Mouse (Mus musculus) hindbrain, postnatal 0 days (tissue): ENCODE measurements around the gene Map1s. TPM values are rescaled to one million over a fixed set of nuclear protein-coding genes. Genes with fewer than 3 reads are reported as not detected.

ENCODE experiments used
- ATAC-seq: fragments of 200-750 bp; cut with Nextera tagmentation; 2 replicates; pipeline ENCODE4 v1.8.0; 2017; ENCODE audit warnings: mild to moderate bottlenecking, moderate TSS enrichment, moderate library complexity
- DNase-seq: peaks from one replicate; pipeline ENCODE4 v3.0.0-alpha.2; 2015; ENCODE audit warnings: low spot score
- H3K27ac ChIP-seq: fragments of 300-500 bp; sonication (generic); 2 replicates; pipeline ENCODE4 v1.5.1; 2014; ENCODE audit warnings: mild to moderate bottlenecking
- H3K27me3 ChIP-seq: fragments of 300-500 bp; sonication (generic); 2 replicates; pipeline ENCODE4 v1.6.1; 2014; ENCODE audit warnings: low read length, mixed read lengths; ENCODE audit not compliant: insufficient read depth
- H3K36me3 ChIP-seq: fragments of 300-500 bp; sonication (generic); 2 replicates; pipeline ENCODE4 v1.6.1; 2014; ENCODE audit warnings: low read length, mixed read lengths; ENCODE audit not compliant: insufficient read depth
- H3K4me1 ChIP-seq: fragments of 300-500 bp; sonication (generic); 2 replicates; pipeline ENCODE4 v1.6.1; 2014; ENCODE audit warnings: antibody characterized with exemption, low read length, mixed read lengths; ENCODE audit not compliant: insufficient read depth
- H3K4me2 ChIP-seq: fragments of 300-500 bp; sonication (generic); 2 replicates; pipeline ENCODE4 v1.6.1; 2014; ENCODE audit warnings: low read depth, mild to moderate bottlenecking, low read length, moderate library complexity, mixed read lengths
- H3K4me3 ChIP-seq: fragments of 300-500 bp; sonication (generic); 2 replicates; pipeline ENCODE4 v1.5.1; 2014; ENCODE audit warnings: low read length
- H3K9ac ChIP-seq: fragments of 300-500 bp; sonication (generic); replicated peaks from 2 replicates; pipeline ENCODE4 v1.6.1; 2014; ENCODE audit warnings: mild to moderate bottlenecking, low read length, moderate library complexity, mixed read lengths
- H3K9me3 ChIP-seq: fragments of 300-500 bp; sonication (generic); 2 replicates; pipeline ENCODE4 v1.6.1; 2016; ENCODE audit warnings: low read length, mixed read lengths
- CTCF ChIP-seq: IDR thresholded peaks from 2 replicates; pipeline ENCODE4 v1.5.1; 2016; ENCODE audit warnings: antibody characterized with exemption, control low read depth, low read depth
- WGBS: fragments of 180-500 bp; shearing (Covaris S2); extraction: QIAGEN DNeasy Blood & Tissue Kit; methylation state at CpG from one replicate; pipeline ENCODE4 v1.1.7; 2014; 5-methylcytosine and 5-hydroxymethylcytosine counted together
- polyA plus RNA-seq: library from polyadenylated mRNA; unstranded; fragments of >200 nt; fragmentation: Nextera tagmentation; extraction: Ambion mirVana; gene quantifications from 2 replicates; pipeline ENCODE4 v1.2.1, GENCODE M21; 2015
- total RNA-seq: library from RNA; depleted of rRNA; stranded (reverse); fragments of >200 nt; gene quantifications from 2 replicates; pipeline ENCODE4 v1.2.3, GENCODE M21; 2014

Gene Map1s
- total and polyA plus RNA-seq, 2 experiments from 2014 or later = 54.4 to 98.6 TPM

GRCm38 (mm10) chr8:70914704-70915103, 9.0 kb downstream of the Map1s start:
- WGBS = 92% methylated on average over 17 of the region's 17 CpGs
- H3K27ac ChIP-seq = no peak overlapping the region
- ATAC-seq (no peak), DNase-seq (no peak)
- no peaks in the 10 kb centered on the region for H3K9me3 ChIP-seq
- no peaks in the 10 kb centered on the region for H3K4me1 ChIP-seq
- H3K4me3 ChIP-seq = no peak overlapping the region
- no peaks in the 10 kb centered on the region for H3K27me3 ChIP-seq
- TF ChIP-seq CTCF = no peak
- H3K4me2 ChIP-seq = no peak overlapping the region
- peaks cover 67% of the 10 kb centered on the region for H3K36me3 ChIP-seq
- no peak overlapping the region for H3K9ac ChIP-seq

- Histone ChIP-seq H3K4me2 (no peak overlapping the region), H3K9me3 (no peaks in the 10 kb centered on the region), H3K9ac (no peak overlapping the region), H3K27ac (no peak overlapping the region), H3K27me3 (no peaks in the 10 kb centered on the region), H3K36me3 (peaks cover 39% of the 10 kb centered on the region), H3K4me1 (no peaks in the 10 kb centered on the region), H3K4me3 (no peak overlapping the region)
- ATAC-seq (no peak), DNase-seq (no peak)
- no peak for TF ChIP-seq CTCF
- WGBS = 87% methylated on average over 9 of the region's 9 CpGs
Observed at GRCm38 (mm10) chr8:70920049-70920922, 14.6 kb downstream of the Map1s start.

DNA sequence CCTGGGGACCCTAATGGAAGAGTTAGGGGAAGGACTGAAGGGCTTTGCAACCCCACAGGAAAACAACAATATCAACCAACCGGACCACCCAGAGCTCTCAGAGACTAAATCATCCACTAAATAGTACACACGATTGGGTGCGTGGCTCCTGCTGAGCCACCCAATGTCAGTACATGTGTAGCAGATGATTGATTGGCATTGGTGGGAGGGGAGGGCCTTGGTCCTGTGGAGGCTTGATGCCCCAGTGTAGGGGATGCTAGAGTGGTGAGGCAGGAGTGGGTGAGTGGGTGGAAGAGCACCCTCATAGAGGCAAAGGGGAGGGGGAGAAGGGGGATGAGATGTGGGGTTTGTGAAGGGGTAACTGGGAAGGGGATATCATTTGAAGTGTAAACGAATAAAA, 18.4 kb downstream of the Map1s start:
- no peak for TF ChIP-seq CTCF
- Histone ChIP-seq H3K4me3 (no peak overlapping the region), H3K9me3 (no peaks in the 10 kb centered on the region), H3K27me3 (no peaks in the 10 kb centered on the region), H3K36me3 (peaks cover 8% of the 10 kb centered on the region; the same call in 1 of the 2 replicates), H3K27ac (no peak overlapping the region), H3K4me1 (no peaks in the 10 kb centered on the region), H3K9ac (no peak overlapping the region), H3K4me2 (no peak overlapping the region)
- 89% methylated on average over 4 of the region's 4 CpGs for WGBS
- no peak for ATAC-seq
- DNase-seq = no peak

- TF ChIP-seq CTCF = no peak
- Histone ChIP-seq H3K4me1 (no peaks in the 10 kb centered on the region), H3K27ac (no peak overlapping the region), H3K9ac (no peak overlapping the region), H3K4me3 (no peak overlapping the region), H3K9me3 (no peaks in the 10 kb centered on the region), H3K4me2 (no peak overlapping the region), H3K27me3 (no peaks in the 10 kb centered on the region), H3K36me3 (peaks cover 5% of the 10 kb centered on the region; the same call in 1 of the 2 replicates)
- no peak for DNase-seq
- 93% methylated on average over 4 of the region's 4 CpGs for WGBS
- no peak for ATAC-seq
Observed at GRCm38 (mm10) chr8:70925754-70926153, 20.0 kb downstream of the Map1s start.

DNA sequence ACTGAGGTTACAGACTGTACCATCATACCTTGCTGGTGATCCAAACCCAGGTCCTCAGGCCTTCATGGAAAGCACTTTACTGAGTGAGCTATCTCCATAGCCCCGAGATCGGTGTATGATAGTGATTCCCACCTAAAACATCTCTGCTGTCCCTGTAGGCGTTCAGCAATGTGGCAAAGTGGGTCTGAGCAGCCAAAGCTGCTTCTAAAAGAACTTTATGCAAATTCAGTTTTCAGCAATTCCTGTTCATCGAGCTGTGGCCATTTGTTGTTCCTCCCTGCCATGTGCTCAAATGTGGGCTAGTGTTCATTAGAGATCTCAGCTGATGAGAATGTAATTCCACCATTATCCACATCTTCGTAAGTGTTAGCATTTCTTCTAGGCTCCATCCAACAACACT, 20.7 kb downstream of the Map1s start:
- TF ChIP-seq CTCF = no peak
- DNase-seq = no peak
- H3K9me3 ChIP-seq = no peaks in the 10 kb centered on the region
- no peaks in the 10 kb centered on the region for H3K4me1 ChIP-seq
- H3K4me3 ChIP-seq = no peak overlapping the region
- 89% methylated on average over 5 of the region's 5 CpGs for WGBS
- ATAC-seq = no peak
- no peaks in the 10 kb centered on the region; the same call in 1 of the 2 replicates for H3K36me3 ChIP-seq
- no peak overlapping the region for H3K4me2 ChIP-seq
- H3K27me3 ChIP-seq = no peaks in the 10 kb centered on the region
- H3K27ac ChIP-seq = no peak overlapping the region
- no peak overlapping the region for H3K9ac ChIP-seq

DNA sequence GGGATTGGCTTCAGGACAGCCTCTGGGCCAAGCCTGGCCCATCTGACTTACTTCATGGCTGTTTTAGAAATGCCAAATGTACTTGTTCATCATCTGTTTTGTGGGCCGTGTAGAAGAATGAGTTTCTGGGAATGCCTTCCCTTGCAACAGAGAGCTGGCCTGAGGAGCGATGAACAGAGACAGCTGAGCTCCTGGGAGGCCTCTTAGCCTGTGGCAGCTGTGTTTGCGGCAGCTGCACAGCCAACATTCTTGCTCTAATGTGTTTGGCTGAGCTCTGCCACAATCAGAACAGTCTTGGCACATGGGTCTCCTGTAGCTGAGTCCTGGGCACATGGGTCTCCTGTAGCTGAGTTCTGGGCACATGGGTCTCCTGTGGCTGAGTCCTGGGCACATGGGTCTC, 22.4 kb downstream of the Map1s start:
- no peak overlapping the region for H3K4me2 ChIP-seq
- no peaks in the 10 kb centered on the region for H3K9me3 ChIP-seq
- H3K9ac ChIP-seq = no peak overlapping the region
- H3K27ac ChIP-seq = no peak overlapping the region
- H3K4me1 ChIP-seq = no peaks in the 10 kb centered on the region
- ATAC-seq (no peak), DNase-seq (peak; percentile 35)
- no peaks in the 10 kb centered on the region for H3K27me3 ChIP-seq
- H3K36me3 ChIP-seq = no peaks in the 10 kb centered on the region; the same call in 1 of the 2 replicates
- no peak for TF ChIP-seq CTCF
- 76% methylated on average over 3 of the region's 3 CpGs for whole genome bisulfite sequencing
- H3K4me3 ChIP-seq = no peak overlapping the region

DNA sequence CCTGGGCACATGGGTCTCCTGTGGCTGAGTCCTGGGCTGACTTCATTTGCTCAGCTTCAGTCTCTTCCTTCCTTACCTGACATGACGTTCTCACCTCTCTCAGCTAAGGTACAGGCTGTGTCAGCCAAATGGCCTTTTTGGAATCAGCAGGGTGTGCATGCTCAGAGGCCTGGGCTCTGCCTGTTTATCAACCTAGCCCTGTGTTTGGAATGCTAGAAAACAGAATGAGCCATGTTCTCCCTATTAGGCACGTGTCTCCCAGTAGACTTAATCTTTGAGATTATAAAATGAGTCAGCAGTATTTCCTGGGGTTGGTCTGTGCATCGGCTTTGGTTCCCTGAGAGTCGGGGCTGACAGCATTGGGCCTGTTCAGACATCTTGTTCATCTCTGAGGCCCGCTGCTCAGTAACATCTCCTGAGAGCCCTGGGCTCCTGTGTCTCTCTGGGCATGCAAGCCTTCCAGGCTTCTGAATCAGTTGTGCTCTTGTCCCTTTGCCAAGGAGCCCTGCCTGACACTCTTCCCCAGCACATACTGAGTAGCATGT, 23.1 kb downstream of the Map1s start:
- 77% methylated on average over 5 of the region's 5 CpGs for WGBS
- ATAC-seq = no peak
- no peak for DNase-seq
- TF ChIP-seq CTCF = no peak
- Histone ChIP-seq H3K9ac (no peak overlapping the region), H3K36me3 (no peaks in the 10 kb centered on the region; the same call in 1 of the 2 replicates), H3K27ac (no peak overlapping the region), H3K4me2 (no peak overlapping the region), H3K9me3 (no peaks in the 10 kb centered on the region), H3K27me3 (no peaks in the 10 kb centered on the region), H3K4me3 (no peak overlapping the region), H3K4me1 (no peaks in the 10 kb centered on the region)
